Mouse (Mus musculus): Measurements from ENCODE around the gene Tmc5.

Gene Tmc5

DNA sequence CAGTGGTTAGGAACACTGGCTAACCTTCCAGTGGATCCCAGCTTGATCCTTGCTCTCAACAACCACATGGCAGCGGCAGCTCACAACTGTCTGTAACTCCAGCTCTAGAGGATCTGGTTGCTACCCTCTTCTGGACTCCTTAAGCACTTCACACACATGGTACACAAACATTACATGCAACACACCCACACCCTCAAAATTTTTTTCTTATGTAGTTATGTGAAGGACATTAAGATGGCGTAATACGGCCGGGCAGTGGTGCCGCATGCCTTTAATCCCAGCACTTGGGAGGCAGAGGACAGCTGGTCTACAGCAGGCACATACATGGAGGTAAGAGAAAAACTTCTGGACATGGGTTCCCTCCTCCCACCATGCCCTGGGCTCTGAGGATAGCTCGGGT, 99.0 kb downstream of the Tmc5 start:
- no peak for DNase-seq (ENCODE audit: low read depth, low spot score)

DNA sequence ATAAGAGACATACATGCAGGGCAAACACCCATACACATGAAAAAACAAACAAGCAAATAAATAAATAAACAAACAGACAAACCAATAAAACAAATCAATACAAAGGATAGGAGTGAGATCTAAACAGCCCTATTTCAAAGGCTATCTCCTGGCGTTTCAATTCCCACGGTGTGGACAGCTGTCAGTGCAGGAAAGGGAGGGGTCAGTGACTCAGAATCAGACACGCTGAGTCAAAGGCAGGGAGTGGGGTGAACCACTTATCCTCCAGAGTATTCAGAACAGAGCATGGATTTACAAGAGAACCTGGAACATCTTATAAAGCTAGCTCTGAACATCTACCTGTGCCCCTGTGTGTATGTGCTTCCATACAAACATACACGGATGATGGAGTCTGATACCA, 100.1 kb downstream of the Tmc5 start:
- DNase-seq (ENCODE audit: low read depth, low spot score), result no peak

DNA sequence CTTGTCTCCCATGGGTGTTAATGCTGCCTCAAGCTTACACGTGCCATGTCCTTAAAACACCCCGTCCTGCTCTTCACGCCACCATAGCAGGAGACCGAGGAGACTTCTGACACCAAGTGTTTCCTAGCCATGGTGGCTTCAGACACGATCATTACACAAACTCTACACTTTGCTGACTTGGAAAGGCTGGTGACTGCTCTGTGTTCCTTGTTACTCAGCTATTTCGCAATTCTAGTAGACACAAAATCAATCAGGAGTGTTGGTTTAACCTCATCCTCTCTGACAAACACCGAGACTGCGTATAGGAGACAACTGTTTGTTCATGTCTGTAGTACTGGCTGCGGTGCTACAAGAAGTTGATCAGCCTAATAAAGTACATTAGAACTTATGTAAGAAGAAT, 101.8 kb downstream of the Tmc5 start:
- no peak for DNase-seq (ENCODE audit: low read depth, low spot score)

DNA sequence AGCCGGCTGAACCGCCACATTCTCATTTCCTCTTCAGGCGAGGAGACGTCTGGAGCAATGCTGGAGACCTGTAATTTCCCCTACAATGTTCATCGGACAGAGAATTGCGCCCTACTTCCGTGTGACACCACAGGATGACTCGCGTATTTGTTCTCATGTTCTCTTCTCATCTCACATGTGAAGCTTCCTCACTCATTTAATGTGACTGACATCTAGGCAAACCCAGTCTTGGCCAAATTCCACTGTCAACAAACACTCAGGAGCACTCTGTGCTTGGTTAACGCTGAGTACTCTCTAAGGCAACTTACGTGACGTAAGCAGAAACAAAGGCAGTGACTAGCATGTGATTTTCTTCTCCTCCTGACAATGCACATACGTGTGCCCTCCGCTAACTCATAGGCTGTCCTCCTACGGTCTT, 106.1 kb downstream of the Tmc5 start:
- DNase-seq (ENCODE audit: low read depth, low spot score), result no peak

DNA sequence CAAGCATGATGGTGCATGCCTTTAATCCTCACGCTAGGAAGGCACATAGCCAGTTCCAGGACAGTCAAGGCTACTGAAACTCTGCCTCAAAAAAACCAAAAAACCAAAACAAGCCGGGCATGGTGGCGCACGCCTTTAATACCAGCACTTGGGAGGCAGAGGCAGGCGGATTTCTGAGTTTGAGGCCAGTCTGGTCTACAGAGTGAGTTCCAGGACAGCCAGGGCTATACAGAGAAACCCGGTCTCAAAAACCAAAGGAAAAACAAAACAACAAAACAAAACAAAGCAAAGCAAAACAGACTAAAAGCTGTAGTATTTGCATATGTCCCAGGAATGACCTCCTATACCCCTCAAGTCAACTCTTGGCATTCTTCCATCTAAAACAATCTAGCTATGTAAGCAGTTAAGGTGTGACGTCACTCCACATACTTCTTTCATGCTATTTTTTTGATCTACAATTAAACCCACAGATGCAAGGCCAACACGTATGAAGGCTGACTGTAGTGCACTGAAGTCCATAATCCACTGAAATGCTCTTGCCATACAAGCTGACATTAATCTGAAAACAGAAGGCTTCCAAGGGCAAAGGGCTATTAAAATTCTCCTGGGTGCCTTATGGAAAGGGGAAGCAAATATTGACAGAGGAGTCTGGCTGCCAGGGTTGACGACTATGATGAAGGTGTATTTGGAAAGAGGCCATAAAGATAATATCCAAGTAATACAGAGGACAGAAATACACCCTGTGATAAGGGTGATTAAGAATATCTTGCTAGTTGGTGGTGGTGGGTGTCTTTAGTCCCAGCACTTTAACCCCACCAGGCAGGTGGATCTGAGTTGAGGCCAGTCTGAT, 107.1 kb downstream of the Tmc5 start:
- DNase-seq (ENCODE audit: low read depth, low spot score), result no peak

DNA sequence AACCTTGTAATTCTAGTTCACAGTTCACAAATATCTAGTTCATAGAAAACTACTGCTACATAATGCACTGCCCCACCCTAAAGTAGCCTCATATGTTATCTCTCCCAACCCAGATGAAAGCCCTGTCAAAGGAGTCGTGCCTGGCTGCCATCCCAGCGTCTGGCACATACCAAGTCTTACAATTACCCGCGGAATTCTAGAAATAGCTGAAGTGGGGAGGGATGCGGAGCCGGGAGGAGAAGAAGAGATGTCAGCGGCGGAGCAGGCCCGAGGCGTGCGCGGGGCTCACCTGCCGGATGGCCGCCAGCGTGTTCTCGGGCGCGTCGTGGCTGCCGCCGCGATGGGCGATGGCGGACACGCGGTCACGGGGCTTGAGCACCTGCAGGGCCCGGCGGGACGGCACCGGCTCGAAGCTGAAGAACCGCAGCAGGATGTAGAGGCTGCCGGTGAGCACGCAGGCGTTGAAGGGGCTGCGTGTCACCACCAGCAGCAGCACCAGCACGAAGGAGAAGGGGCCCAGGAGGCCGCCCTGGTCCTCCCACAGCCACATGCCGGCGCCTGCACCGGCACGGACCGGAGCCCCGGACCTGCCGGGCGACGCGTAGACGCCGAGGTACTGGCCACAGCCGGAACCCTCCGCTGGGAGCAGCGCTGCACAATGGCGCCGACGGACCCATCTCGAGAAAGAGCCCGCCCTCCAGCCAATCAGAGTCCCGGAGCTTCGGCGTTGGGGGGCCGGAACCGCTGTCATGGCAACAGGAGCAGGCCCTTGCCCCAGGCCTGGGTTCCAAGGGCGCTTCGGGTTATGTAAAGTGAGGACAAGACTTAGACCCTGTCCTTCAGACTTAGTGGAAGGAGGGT, 108.2 kb downstream of the Tmc5 start, which contains the start of gene Gde1:
Gene Gde1 (minus strand): TSS at position 678 of the 861 bp plus-strand sequence.
- peak; percentile 83 for DNase-seq (ENCODE audit: low read depth, low spot score)

DNA sequence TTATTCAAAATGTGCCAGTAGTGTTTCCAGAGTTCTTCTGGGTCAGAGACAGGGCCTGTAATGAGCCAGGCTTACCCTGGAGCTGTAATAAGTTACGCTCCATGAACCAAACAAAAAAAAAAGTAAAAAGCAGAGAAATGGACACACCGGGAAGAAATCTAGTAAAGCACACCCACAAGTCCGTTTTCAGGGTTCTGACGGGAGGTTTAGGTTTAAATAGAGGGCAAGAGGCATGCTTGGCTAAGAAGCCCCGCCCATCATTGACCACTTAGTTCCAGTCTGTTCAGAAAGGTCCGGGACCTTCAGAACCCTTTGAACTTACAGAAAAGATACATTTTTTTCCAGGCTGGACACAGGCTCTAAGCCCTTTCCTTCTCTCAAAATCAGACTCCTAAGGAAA, 109.0 kb downstream of the Tmc5 start:
- DNase-seq (ENCODE audit: low read depth, low spot score), result no peak

GRCm38 (mm10) chr7:118706488-118706887, 109.4 kb downstream of the Tmc5 start:
- no peak for DNase-seq (ENCODE audit: low read depth, low spot score)

- no peak for DNase-seq (ENCODE audit: low read depth, low spot score)
Measured at GRCm38 (mm10) chr7:118707216-118707615, 110.1 kb downstream of the Tmc5 start.

DNA sequence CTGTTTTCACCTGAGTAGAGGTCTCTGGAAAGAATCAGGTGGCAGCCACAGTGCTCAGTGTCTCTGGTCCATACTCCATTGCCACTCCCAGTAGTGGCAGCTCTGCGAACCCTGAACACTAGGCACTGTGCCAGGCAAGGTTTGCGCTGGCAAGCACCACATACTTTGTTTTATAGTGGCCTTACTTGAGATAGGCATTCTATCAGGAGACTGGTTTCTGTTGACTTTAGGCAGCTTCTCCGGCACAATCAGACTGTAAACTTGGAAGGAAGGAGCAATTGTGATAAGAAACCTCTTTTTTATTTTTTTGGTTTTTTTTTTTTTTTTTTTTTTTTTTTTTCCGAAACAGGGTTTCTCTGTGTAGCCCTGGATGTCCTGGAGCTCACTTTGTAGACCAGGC, 110.9 kb downstream of the Tmc5 start:
- no peak for DNase-seq (ENCODE audit: low read depth, low spot score)

GRCm38 (mm10) chr7:118710776-118711175, 113.7 kb downstream of the Tmc5 start:
- DNase-seq (ENCODE audit: low read depth, low spot score), result no peak

GRCm38 (mm10) chr7:118712228-118713173, 115.4 kb downstream of the Tmc5 start, which contains the start of gene Ccp110:
TSS of gene Ccp110 (plus strand) at chr7:118712552.
- peak; percentile 99 for DNase-seq (ENCODE audit: low read depth, low spot score)

- DNase-seq (ENCODE audit: low read depth, low spot score), result no peak
Measured at GRCm38 (mm10) chr7:118714873-118715272, 117.8 kb downstream of the Tmc5 start.

- DNase-seq (ENCODE audit: low read depth, low spot score), result peak; percentile 54
Measured at GRCm38 (mm10) chr7:118718066-118718465, 121.0 kb downstream of the Tmc5 start.

GRCm38 (mm10) chr7:118723927-118724326, 126.8 kb downstream of the Tmc5 start:
- no peak for DNase-seq (ENCODE audit: low read depth, low spot score)
